Mouse (Mus musculus) MEL (cell line): ENCODE measurements around the gene Snf8.
A peak's percentile ranks its signal among the peaks of the same experiment; 100 is the strongest.

Experiments
- CTCF ChIP-seq, 3 experiments: IDR thresholded peaks in 2 of 3; conservative IDR thresholded peaks in 1 of 3; 2 replicates each; pipeline ENCODE4 v1.5.1; 2011 to 2012; ENCODE audit warnings: low read length in 3 of 3, low read depth in 2 of 3, mild to moderate bottlenecking in 2 of 3, improper control_type of control experiment in 1 of 3, inconsistent platforms in 1 of 3, mixed read lengths in 1 of 3, moderate library complexity in 1 of 3; ENCODE audit not compliant: control insufficient read depth in 1 of 3, insufficient read depth in 1 of 3, poor library complexity in 1 of 3, severe bottlenecking in 1 of 3
- HCFC1 ChIP-seq: IDR thresholded peaks from 2 replicates; pipeline ENCODE4 v1.6.1; 2012; ENCODE audit warnings: low read depth, mild to moderate bottlenecking, inconsistent platforms, low read length, improper control_type of control experiment, moderate library complexity
- POLR2A ChIP-seq, 2 experiments: IDR thresholded peaks; 2 replicates each; pipeline ENCODE4 v1.6.1; 2011 to 2012; ENCODE audit warnings: low read length in 2 of 2, mild to moderate bottlenecking in 2 of 2, control low read depth in 1 of 2, improper control_type of control experiment in 1 of 2, low read depth in 1 of 2, moderate library complexity in 1 of 2; ENCODE audit not compliant: control insufficient read depth in 1 of 2, insufficient read depth in 1 of 2, poor library complexity in 1 of 2
- ZNF384 ChIP-seq: IDR thresholded peaks from 2 replicates; pipeline ENCODE4 v1.6.1; 2012; ENCODE audit warnings: low read depth, mild to moderate bottlenecking, inconsistent platforms, low read length, improper control_type of control experiment

- TF ChIP-seq CTCF (IDR thresholded peaks at IDR 0.05 in 2 of 3, conservative IDR thresholded peaks at IDR 0.05 in 1 of 3; ENCODE audit: control insufficient read depth in 1 of 3, insufficient read depth in 1 of 3, low read depth in 2 of 3, low read length in 3 of 3, poor library complexity in 1 of 3, severe bottlenecking in 1 of 3) (peak in 2 of 3 experiments; percentile 27 to 32; a peak in 1 of 6 replicates), ZNF384 (no peak), POLR2A (IDR thresholded peaks at IDR 0.05; ENCODE audit: control insufficient read depth in 1 of 2, insufficient read depth in 1 of 2, low read depth in 1 of 2, low read length in 2 of 2, poor library complexity in 1 of 2) (no peak), HCFC1 (no peak)
Measured at GRCm38 (mm10) chr11:96087981-96088380, 53.3 kb downstream of the Snf8 start.
